Mouse (Mus musculus): ENCODE measurements around the gene Comtd1. TPM values are rescaled to one million over a fixed set of nuclear protein-coding genes. Genes with fewer than 3 reads are reported as not detected.

Gene Comtd1
- polyA plus RNA-seq, 1 experiment: 31.6 TPM

DNA sequence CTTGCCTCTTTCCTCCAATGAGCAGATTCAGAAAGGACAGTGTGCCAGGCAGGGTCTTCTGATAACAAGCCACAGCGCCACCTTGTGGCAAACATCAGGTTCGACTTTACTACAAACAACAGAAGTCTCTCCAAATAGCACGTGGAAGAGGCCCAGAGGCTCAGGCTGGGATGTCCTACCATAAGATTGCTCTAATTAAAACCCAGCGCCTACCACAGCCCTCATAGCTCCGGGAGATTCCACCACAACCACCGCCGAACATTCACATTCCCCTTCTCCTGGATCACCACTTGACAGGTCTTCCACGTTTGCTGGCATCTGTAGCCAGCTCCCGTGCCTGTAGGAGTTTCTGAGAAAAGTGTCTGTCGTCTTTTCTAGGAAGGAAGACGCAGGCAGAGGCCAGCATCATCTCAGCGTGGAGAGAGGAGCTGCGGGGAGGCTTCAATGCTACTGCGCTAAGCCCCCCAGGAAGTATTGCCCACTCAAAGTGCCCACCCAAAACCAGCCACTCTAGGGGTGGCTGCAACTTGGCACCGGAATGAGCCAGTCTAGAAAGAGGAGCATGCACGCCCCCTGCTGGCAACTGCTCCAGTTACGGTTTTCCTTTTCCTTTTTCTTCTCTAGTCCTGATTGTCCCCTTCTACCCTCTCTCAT, 4.8 kb upstream of the Comtd1 start:
- no peak overlapping the region for H3K27ac ChIP-seq (ENCODE audit: insufficient read depth, low read length)
- no peaks in the 10 kb centered on the region for H3K4me1 ChIP-seq (ENCODE audit: control insufficient read depth, insufficient read depth, low read length)
- no peak overlapping the region for H3K4me3 ChIP-seq (ENCODE audit: insufficient read depth, low read length)
- TF ChIP-seq POLR2A (IDR thresholded peaks at IDR 0.05; ENCODE audit: extremely low read depth, insufficient read depth, low read length) (no peak), CTCF (IDR thresholded peaks at IDR 0.05; ENCODE audit: extremely low read depth, insufficient read depth, low read length) (peak; percentile 62)

DNA sequence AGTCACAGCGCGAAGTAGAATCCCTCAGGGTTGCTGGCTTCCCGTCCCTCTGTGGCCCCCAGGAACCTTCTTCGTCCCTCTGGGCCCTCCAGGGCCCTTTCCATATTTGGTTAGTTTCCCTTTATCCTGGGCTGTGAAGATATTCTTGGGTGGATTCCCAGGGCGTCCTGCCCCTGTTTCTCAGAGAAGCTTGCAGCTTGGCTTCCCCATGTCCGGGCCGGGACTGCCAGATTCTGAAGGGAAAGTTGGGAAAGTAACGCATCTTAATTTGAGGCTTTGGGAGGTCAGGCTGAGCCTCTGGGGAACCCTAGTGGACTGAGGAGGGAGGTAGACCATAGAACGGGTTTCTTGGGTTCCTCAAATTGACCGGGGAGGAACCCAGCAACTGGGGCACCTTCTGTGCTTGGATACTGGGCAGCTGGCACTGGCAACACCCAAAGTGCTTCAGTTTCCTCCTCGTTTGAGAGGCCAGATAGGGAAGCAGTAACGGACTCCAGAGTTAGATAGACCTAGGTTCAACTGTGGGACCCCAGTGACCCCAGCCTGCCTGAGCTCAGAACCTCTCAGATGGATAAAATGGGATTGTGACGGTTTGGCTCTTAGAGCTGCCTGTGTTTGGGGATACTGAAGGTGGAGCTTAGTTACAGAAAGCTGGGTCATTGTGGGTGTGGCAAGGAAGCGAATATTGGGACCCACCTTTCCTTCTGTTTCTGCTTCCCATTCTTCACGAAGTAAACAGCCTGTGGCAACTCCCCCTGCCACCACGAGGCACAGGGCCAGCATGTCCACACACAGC, 3.4 kb upstream of the Comtd1 start:
- H3K4me1 ChIP-seq (ENCODE audit: control insufficient read depth, insufficient read depth, low read length): no peaks in the 10 kb centered on the region
- no peak for TF ChIP-seq POLR2A (IDR thresholded peaks at IDR 0.05; ENCODE audit: extremely low read depth, insufficient read depth, low read length)
- H3K4me3 ChIP-seq (ENCODE audit: insufficient read depth, low read length): no peak overlapping the region
- 0 out of 2 replicates have a peak overlapping the region, but pooled peaks have one; percentile 8 for H3K27ac ChIP-seq (ENCODE audit: insufficient read depth, low read length)

DNA sequence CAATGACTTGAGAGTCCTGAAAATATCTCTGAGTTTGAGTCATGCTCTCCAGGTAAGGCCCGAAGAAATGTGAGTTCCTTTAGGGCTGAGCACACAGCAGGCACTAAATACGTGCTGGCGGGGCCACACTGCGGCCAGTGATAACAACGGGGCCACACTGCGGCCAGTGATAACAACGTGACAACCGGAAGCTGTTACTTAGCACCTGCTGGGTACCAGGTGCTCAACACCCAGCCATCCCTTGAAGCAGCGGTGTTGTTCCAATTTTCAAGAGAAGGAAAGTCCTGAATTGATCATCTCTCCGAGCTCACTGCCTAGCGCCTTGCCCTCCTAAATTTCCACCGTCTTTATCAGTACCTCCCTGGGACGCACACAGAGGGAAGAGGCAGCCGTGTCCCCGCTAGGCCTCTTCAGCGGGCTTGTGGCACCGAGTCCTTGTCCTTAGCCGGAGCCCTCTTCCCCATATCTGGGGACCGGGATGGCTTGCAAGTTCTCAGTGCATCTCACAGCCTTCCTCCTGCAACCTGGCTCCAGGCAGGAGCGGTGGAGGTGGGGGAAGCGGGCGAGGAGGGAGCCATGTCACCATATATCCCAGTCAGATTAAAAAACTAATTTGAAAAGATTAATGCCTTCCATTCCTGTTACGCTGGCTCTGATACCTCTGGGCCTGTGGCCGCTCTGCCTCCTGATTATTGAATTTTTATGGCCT, 1.8 kb upstream of the Comtd1 start:
- TF ChIP-seq CTCF (IDR thresholded peaks at IDR 0.05; ENCODE audit: extremely low read depth, insufficient read depth, low read length) (no peak), POLR2A (IDR thresholded peaks at IDR 0.05; ENCODE audit: extremely low read depth, insufficient read depth, low read length) (no peak)
- H3K4me3 ChIP-seq (ENCODE audit: insufficient read depth, low read length): no peak overlapping the region
- H3K27ac ChIP-seq (ENCODE audit: insufficient read depth, low read length): no peak overlapping the region
- no peaks in the 10 kb centered on the region for H3K4me1 ChIP-seq (ENCODE audit: control insufficient read depth, insufficient read depth, low read length)

DNA sequence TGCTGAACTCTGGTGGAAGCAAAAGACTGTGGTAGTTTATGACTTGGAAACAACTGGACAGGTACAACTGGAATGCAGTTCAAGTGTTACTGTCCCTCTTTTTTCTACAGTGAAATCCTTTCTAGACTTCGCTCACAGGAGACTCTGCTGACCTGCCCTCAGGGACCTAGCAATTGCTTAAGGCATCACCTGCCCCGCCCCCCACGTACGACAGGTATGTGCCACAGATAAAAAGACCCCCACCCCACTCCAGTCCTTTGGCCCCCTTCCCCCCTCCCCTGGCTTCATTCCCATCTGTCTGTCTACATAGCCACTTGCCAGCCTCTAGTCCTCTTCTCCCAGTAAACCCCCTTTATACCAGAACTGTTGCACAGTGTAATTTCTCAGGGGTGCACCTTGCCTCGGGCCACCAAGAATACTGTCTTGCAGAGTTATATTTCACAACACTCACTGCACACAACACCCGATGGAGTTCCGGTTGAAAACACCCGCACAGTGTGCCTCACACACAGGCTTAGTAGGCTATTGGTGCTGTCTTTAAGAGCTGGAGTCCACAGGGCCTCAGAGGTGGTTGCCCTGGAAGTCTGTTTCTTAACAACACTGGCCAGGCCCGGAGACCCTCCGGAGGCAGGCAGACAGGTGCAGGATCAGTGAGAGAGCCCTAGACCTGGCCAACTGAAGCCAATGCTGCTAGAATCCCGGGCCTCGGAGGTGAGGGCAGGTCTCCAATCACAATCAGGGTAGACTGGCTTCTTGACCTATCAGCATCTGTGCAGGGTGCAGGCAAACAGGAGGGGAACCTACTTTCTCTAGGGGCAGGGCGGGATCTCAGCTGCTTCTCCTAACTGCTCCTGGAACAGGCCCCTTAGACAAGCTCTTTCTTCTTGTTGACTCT, 994 bp upstream of the Comtd1 start:
- no peak for TF ChIP-seq POLR2A (IDR thresholded peaks at IDR 0.05; ENCODE audit: extremely low read depth, insufficient read depth, low read length)
- no peak for TF ChIP-seq CTCF (IDR thresholded peaks at IDR 0.05; ENCODE audit: extremely low read depth, insufficient read depth, low read length)
- Histone ChIP-seq H3K4me3 (ENCODE audit: insufficient read depth, low read length) (no peak overlapping the region), H3K27ac (ENCODE audit: insufficient read depth, low read length) (no peak overlapping the region), H3K4me1 (ENCODE audit: control insufficient read depth, insufficient read depth, low read length) (no peaks in the 10 kb centered on the region)

DNA sequence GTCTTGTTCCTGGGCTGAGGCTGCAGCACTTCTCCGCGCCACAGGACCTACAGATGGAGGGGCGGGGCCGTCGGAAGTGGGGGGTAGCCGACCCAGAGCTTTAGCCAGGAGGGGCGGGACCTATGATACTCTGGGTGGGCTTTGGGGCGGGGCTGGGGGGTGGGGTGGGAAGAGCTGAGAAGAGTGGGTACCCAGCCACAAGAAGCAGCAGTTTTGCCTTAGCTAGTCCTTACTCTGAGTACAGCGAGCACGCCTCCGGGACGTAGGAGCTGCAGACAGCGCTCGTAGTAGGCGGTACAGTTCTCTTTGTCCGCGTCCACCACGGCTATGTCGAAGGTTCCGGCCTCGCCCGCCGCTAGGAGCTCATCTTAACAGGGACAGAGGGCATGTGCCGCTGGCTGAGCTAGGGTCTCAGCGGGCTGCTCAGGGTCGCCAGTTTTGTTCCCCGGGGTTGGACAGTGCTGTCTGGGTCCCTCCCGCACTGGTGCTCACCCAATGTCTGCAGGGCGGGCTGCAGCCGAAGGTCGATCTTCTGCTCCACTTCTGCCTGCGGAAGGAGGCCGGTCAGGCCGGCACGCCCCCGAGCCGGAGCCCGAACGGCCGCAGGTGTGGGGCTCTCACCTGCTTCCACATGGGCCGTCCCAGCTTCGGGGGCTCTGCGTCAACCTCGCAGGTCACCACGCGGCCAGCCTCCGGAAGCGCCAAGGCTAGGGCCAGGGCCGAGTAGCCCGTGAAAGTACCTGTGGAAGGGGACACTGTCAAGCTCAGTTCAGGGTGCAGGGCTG, 1.2 kb downstream of the Comtd1 start:
- TF ChIP-seq CTCF (IDR thresholded peaks at IDR 0.05; ENCODE audit: extremely low read depth, insufficient read depth, low read length) (no peak), POLR2A (IDR thresholded peaks at IDR 0.05; ENCODE audit: extremely low read depth, insufficient read depth, low read length) (peak; percentile 32; the same call in 1 of the 2 replicates)
- Histone ChIP-seq H3K4me1 (ENCODE audit: control insufficient read depth, insufficient read depth, low read length) (no peaks in the 10 kb centered on the region), H3K4me3 (ENCODE audit: insufficient read depth, low read length) (peak overlapping the region; percentile 72), H3K27ac (ENCODE audit: insufficient read depth, low read length) (peak overlapping the region; percentile 60)

DNA sequence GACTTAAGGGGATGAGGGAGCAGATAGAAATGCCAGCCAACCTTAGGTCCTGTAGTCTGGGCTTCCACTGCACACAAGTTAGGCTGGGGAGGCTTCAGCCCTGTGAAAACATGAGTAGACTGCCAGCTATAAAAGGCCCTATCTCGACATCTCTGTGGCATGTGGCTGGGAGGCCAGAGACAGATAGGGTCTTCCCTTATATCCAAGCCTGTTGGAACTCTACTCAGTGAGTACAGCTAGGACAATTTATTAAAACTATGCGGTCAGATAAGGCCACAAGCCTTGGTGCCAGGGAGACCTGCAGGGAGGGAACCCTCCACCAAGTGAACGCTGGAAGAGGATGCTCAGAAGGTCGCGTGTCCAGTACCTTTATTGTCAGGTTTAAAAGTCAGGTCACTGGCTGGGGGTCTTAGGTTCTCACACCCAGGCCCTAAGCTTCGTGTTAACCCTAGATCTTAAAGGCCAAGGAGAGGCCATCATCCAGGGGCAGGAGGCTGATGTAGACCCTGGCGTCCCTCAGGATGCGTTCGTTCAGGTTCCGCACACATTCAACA, 1.9 kb downstream of the Comtd1 start:
- Histone ChIP-seq H3K27ac (ENCODE audit: insufficient read depth, low read length) (no peak overlapping the region), H3K4me1 (ENCODE audit: control insufficient read depth, insufficient read depth, low read length) (no peaks in the 10 kb centered on the region), H3K4me3 (ENCODE audit: insufficient read depth, low read length) (peak overlapping the region; percentile 72; the same call in 1 of the 2 replicates)
- no peak for TF ChIP-seq POLR2A (IDR thresholded peaks at IDR 0.05; ENCODE audit: extremely low read depth, insufficient read depth, low read length)
- no peak for TF ChIP-seq CTCF (IDR thresholded peaks at IDR 0.05; ENCODE audit: extremely low read depth, insufficient read depth, low read length)

DNA sequence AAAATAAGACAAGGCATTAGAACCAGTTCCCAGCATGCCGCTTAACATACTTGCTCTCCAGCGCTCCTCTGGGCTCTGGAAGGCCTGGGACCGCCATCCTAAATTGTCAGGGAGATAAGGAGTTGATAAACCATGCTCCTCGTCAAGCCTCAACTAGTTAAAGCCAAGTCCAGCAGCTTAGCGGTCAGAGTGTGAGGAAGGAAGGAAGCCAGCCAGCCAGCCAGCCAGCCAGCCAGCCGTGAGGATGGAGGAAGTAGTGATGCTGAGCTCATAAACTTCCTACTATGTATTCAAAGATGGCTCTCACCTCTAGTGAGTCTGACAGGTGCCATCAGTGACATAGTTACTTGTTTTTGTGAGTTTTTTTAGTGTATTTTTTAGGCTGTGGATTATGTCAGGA, 5.5 kb downstream of the Comtd1 start:
- Histone ChIP-seq H3K27ac (ENCODE audit: insufficient read depth, low read length) (no peak overlapping the region), H3K4me3 (ENCODE audit: insufficient read depth, low read length) (no peak overlapping the region), H3K4me1 (ENCODE audit: control insufficient read depth, insufficient read depth, low read length) (no peaks in the 10 kb centered on the region)
- TF ChIP-seq CTCF (IDR thresholded peaks at IDR 0.05; ENCODE audit: extremely low read depth, insufficient read depth, low read length) (no peak), POLR2A (IDR thresholded peaks at IDR 0.05; ENCODE audit: extremely low read depth, insufficient read depth, low read length) (no peak)

DNA sequence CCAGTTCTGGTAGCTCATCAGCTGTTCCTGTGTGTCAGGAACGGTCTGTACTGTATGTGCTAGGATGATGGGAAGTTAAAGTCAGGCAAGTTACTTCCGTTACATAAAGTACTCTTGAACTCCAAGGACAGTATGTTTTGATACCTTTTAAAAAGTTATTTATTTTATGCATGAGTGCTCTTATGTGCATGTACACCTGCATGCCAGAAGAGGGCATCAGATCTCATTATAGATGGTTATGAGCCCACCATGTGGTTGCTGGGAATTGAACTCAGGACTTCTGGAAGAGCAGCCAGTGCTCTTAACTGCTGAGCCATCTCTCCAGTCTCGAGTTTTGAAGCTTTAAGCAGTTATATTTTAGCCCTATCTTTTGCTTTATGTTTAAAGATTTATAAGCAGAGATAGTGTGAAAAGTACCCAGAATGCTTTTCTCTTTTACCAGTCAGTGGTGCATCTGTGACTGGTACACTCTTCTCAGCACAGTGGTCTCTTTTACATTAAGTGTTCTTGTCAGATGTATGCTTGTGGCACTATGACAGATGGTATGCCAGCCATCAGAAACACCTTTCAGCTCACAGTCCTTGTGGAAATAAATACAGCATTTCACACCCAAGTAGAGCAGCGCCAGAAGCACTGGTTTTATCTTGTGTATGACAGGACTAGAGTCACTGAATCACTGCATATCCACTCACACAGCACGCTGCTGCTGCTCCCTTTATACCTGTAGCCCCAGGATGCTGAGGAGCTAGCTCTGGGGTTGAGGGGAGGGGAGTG, 6.8 kb downstream of the Comtd1 start:
- no peak for TF ChIP-seq CTCF (IDR thresholded peaks at IDR 0.05; ENCODE audit: extremely low read depth, insufficient read depth, low read length)
- no peak for TF ChIP-seq POLR2A (IDR thresholded peaks at IDR 0.05; ENCODE audit: extremely low read depth, insufficient read depth, low read length)
- Histone ChIP-seq H3K27ac (ENCODE audit: insufficient read depth, low read length) (no peak overlapping the region), H3K4me3 (ENCODE audit: insufficient read depth, low read length) (no peak overlapping the region), H3K4me1 (ENCODE audit: control insufficient read depth, insufficient read depth, low read length) (no peaks in the 10 kb centered on the region)
